Mouse (Mus musculus) E14TG2a.4 (cell line): Measurements from ENCODE around the gene Nhsl1.
A peak's percentile ranks its signal among the peaks of the same experiment; 100 is the strongest.

Experiments
- H3K27me3 ChIP-seq: 2 replicates; pipeline ENCODE4 v1.6.1; 2014; ENCODE audit warnings: low read length, control low read depth; ENCODE audit not compliant: insufficient read depth
- H3K36me3 ChIP-seq: 2 replicates; pipeline ENCODE4 v1.6.1; 2014; ENCODE audit warnings: low read length, control low read depth; ENCODE audit not compliant: insufficient read depth
- H3K4me1 ChIP-seq: replicated peaks from 2 replicates; pipeline ENCODE4 v1.6.1; 2014; ENCODE audit warnings: low read depth, low read length, control low read depth
- H3K4me3 ChIP-seq: replicated peaks from 2 replicates; pipeline ENCODE4 v1.5.1; 2014; ENCODE audit warnings: mild to moderate bottlenecking, low read length
- H3K9me3 ChIP-seq: 2 replicates; pipeline ENCODE4 v1.6.1; 2014; ENCODE audit warnings: low read length, control low read depth
- CTCF ChIP-seq: conservative IDR thresholded peaks from 2 replicates; pipeline ENCODE4 v1.5.1; 2014; ENCODE audit warnings: low read length
- NANOG ChIP-seq: IDR thresholded peaks from 2 replicates; pipeline ENCODE4 v1.6.1; 2014; ENCODE audit warnings: borderline replicate concordance, low read length, mixed read lengths
- POU5F1 ChIP-seq: IDR thresholded peaks from 2 replicates; pipeline ENCODE4 v1.6.1; 2014; ENCODE audit warnings: low read length, borderline replicate concordance

Nhsl1 gene

GRCm38 (mm10) chr10:18480836-18481235 is 162.1 kb downstream of the Nhsl1 start:
- Histone ChIP-seq H3K36me3 (no peaks in the 10 kb centered on the region), H3K9me3 (no peaks in the 10 kb centered on the region), H3K4me3 (no peak overlapping the region), H3K27me3 (no peaks in the 10 kb centered on the region), H3K4me1 (peaks cover 30% of the 10 kb centered on the region)
- TF ChIP-seq CTCF (no peak), POU5F1 (no peak), NANOG (no peak)

GRCm38 (mm10) chr10:18482558-18483141 is 163.9 kb downstream of the Nhsl1 start:
- H3K4me1 ChIP-seq = peaks cover 30% of the 10 kb centered on the region
- H3K36me3 ChIP-seq = no peaks in the 10 kb centered on the region
- H3K4me3 ChIP-seq = no peak overlapping the region
- no peaks in the 10 kb centered on the region for H3K9me3 ChIP-seq
- H3K27me3 ChIP-seq = no peaks in the 10 kb centered on the region
- TF ChIP-seq CTCF (no peak), NANOG (peak; percentile 93)

- TF ChIP-seq POU5F1 (no peak), CTCF (no peak), NANOG (no peak)
- Histone ChIP-seq H3K27me3 (no peaks in the 10 kb centered on the region), H3K36me3 (no peaks in the 10 kb centered on the region), H3K4me1 (peaks cover 30% of the 10 kb centered on the region), H3K4me3 (no peak overlapping the region), H3K9me3 (no peaks in the 10 kb centered on the region)
Observed at GRCm38 (mm10) chr10:18483658-18484057, 164.9 kb downstream of the Nhsl1 start.

- Histone ChIP-seq H3K4me1 (peaks cover 20% of the 10 kb centered on the region), H3K4me3 (no peak overlapping the region), H3K27me3 (no peaks in the 10 kb centered on the region), H3K36me3 (no peaks in the 10 kb centered on the region), H3K9me3 (no peaks in the 10 kb centered on the region)
- TF ChIP-seq POU5F1 = no peak
- no peak for TF ChIP-seq CTCF
- TF ChIP-seq NANOG = no peak
Observed at GRCm38 (mm10) chr10:18484731-18485130, 165.9 kb downstream of the Nhsl1 start.

- no peaks in the 10 kb centered on the region; the same call in 1 of the 2 replicates for H3K4me1 ChIP-seq
- no peaks in the 10 kb centered on the region for H3K36me3 ChIP-seq
- no peak overlapping the region for H3K4me3 ChIP-seq
- H3K27me3 ChIP-seq = no peaks in the 10 kb centered on the region
- H3K9me3 ChIP-seq = no peaks in the 10 kb centered on the region
- no peak for TF ChIP-seq POU5F1
- no peak for TF ChIP-seq CTCF
- TF ChIP-seq NANOG = no peak
Observed at GRCm38 (mm10) chr10:18488239-18488803, 169.5 kb downstream of the Nhsl1 start.

GRCm38 (mm10) chr10:18489936-18490335 is 171.2 kb downstream of the Nhsl1 start:
- Histone ChIP-seq H3K27me3 (no peaks in the 10 kb centered on the region), H3K9me3 (no peaks in the 10 kb centered on the region), H3K36me3 (no peaks in the 10 kb centered on the region), H3K4me1 (peaks cover 6% of the 10 kb centered on the region; the same call in 1 of the 2 replicates), H3K4me3 (no peak overlapping the region)
- TF ChIP-seq POU5F1 = no peak
- no peak for TF ChIP-seq NANOG
- TF ChIP-seq CTCF = no peak

- H3K9me3 ChIP-seq = no peaks in the 10 kb centered on the region
Observed at GRCm38 (mm10) chr10:18491952-18492351, 173.2 kb downstream of the Nhsl1 start.

GRCm38 (mm10) chr10:18493010-18493894 is 174.5 kb downstream of the Nhsl1 start:
- H3K4me3 ChIP-seq = no peak overlapping the region
- no peaks in the 10 kb centered on the region for H3K27me3 ChIP-seq
- no peak for TF ChIP-seq CTCF
- TF ChIP-seq NANOG = no peak
- no peak for TF ChIP-seq POU5F1
- H3K36me3 ChIP-seq = no peaks in the 10 kb centered on the region
- no peaks in the 10 kb centered on the region for H3K9me3 ChIP-seq
- H3K4me1 ChIP-seq = peaks cover 22% of the 10 kb centered on the region

More at GRCm38 (mm10) chr10:18491952-18492351, 173.2 kb downstream of the Nhsl1 start:
- H3K4me3 ChIP-seq = no peak overlapping the region
- no peak for TF ChIP-seq NANOG
- no peak for TF ChIP-seq CTCF
- TF ChIP-seq POU5F1 = no peak
- peaks cover 12% of the 10 kb centered on the region for H3K4me1 ChIP-seq
- no peaks in the 10 kb centered on the region for H3K36me3 ChIP-seq
- H3K27me3 ChIP-seq = no peaks in the 10 kb centered on the region

GRCm38 (mm10) chr10:18494249-18494648 is 175.5 kb downstream of the Nhsl1 start:
- Histone ChIP-seq H3K36me3 (no peaks in the 10 kb centered on the region), H3K4me3 (no peak overlapping the region), H3K9me3 (no peaks in the 10 kb centered on the region), H3K27me3 (no peaks in the 10 kb centered on the region), H3K4me1 (peaks cover 22% of the 10 kb centered on the region)
- no peak for TF ChIP-seq POU5F1
- no peak for TF ChIP-seq NANOG
- TF ChIP-seq CTCF = no peak
